Mouse (Mus musculus) ES-E14 (cell line): ENCODE results near the gene Gap43. TPM values are rescaled to one million over a fixed set of nuclear protein-coding genes. Genes with fewer than 3 reads are reported as not detected.

Source experiments
- DNase-seq: peaks from one replicate; pipeline ENCODE4 v3.0.0-alpha.2; 2013; ENCODE audit warnings: low read depth, low spot score
- H3K27ac ChIP-seq: 2 replicates; pipeline ENCODE4 v1.5.1; 2012; ENCODE audit warnings: low read depth, mild to moderate bottlenecking, low read length, moderate library complexity, mixed read lengths; ENCODE audit not compliant: poor library complexity, insufficient read depth, severe bottlenecking
- H3K36me3 ChIP-seq: 2 replicates; pipeline ENCODE4 v1.6.1; 2012; ENCODE audit warnings: mild to moderate bottlenecking, low read length, moderate library complexity, mixed read lengths; ENCODE audit not compliant: control insufficient read depth, poor library complexity, insufficient read depth, severe bottlenecking
- H3K4me1 ChIP-seq, 2 experiments: fragments of 150-350 bp in 1 of 2; sonication (generic) in 1 of 2; 2 replicates each; pipeline ENCODE4 v1.6.1; 2012; ENCODE audit warnings: low read length in 2 of 2, mild to moderate bottlenecking in 1 of 2, mixed read lengths in 1 of 2; ENCODE audit not compliant: control insufficient read depth in 2 of 2, insufficient read depth in 2 of 2, poor library complexity in 1 of 2
- H3K4me3 ChIP-seq, 2 experiments: fragments of 150-350 bp in 1 of 2; sonication (generic) in 1 of 2; 2 replicates each; pipeline ENCODE4 v1.5.1; 2012; ENCODE audit warnings: low read length in 2 of 2, low read depth in 1 of 2, mild to moderate bottlenecking in 1 of 2, mixed read lengths in 1 of 2; ENCODE audit not compliant: insufficient read depth in 1 of 2, poor library complexity in 1 of 2, severe bottlenecking in 1 of 2
- H3K9ac ChIP-seq: 2 replicates; pipeline ENCODE4 v1.6.1; 2012; ENCODE audit warnings: low read depth, mild to moderate bottlenecking, low read length, mixed read lengths; ENCODE audit not compliant: poor library complexity, insufficient read depth, severe bottlenecking
- H3K9me3 ChIP-seq: fragments of 150-350 bp; sonication (generic); 2 replicates; pipeline ENCODE4 v1.6.1; 2012; ENCODE audit warnings: low read depth, mild to moderate bottlenecking, low read length; ENCODE audit not compliant: control insufficient read depth, insufficient read depth
- CHD2 ChIP-seq: IDR thresholded peaks from 2 replicates; pipeline ENCODE4 v1.6.1; 2014; ENCODE audit warnings: mild to moderate bottlenecking, low read depth, low read length, inconsistent platforms
- HCFC1 ChIP-seq: IDR thresholded peaks from 2 replicates; pipeline ENCODE4 v1.6.1; 2012; ENCODE audit warnings: low read length, inconsistent platforms, borderline replicate concordance; ENCODE audit not compliant: insufficient read depth
- MAFK ChIP-seq: IDR thresholded peaks from 2 replicates; pipeline ENCODE4 v1.6.1; 2014; ENCODE audit warnings: mild to moderate bottlenecking, low read depth, low read length, inconsistent platforms; ENCODE audit not compliant: insufficient read depth
- ZC3H11A ChIP-seq: IDR thresholded peaks from 2 replicates; pipeline ENCODE4 v1.6.1; 2012; ENCODE audit warnings: low read depth, mild to moderate bottlenecking, inconsistent platforms, low read length, borderline replicate concordance
- ZNF384 ChIP-seq: IDR thresholded peaks from 2 replicates; pipeline ENCODE4 v1.6.1; 2012; ENCODE audit warnings: low read depth, low read length, inconsistent platforms
- in situ Hi-C, 2 experiments: fragments of 600-800 bp; cut with MboI; formaldehyde crosslinking; loops; one replicate each; pipeline ENCODE4 v1.15.1; 2025; ENCODE audit warnings: low sequenced_read_pairs in 2 of 2, inconsistent platforms in 1 of 2; ENCODE audit not compliant: unreplicated experiment in 2 of 2
- total RNA-seq: library from RNA; depleted of rRNA; stranded (reverse); fragments of 300-350 nt; gene quantifications from 2 replicates; pipeline ENCODE4 v1.2.3, GENCODE M21; 2012

Gap43 gene
- total RNA-seq, 1 experiment = 35.4 TPM

DNA sequence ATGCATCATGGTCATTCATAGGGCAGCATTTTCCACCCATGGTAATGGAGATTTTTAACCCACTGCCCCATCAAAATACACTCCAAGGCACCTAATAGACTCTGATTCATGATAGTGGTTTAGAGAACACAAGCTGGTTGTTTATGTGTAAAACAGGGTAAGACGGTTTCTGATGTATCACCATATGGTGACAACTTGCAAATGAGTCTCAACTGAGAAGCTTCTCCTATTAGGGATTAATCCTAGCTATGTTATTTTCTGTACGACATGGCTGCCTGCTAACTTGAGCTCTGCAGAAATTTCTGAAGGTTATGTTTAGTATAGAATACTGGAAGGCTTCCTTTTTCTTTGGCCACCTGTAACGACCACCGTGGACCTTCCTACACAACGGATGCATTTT, 21.1 kb downstream of the Gap43 start:
- Histone ChIP-seq H3K4me1 (no peaks in the 10 kb centered on the region), H3K9ac (no peak overlapping the region), H3K36me3 (no peaks in the 10 kb centered on the region), H3K27ac (no peak overlapping the region), H3K9me3 (no peaks in the 10 kb centered on the region), H3K4me3 (no peak overlapping the region)
- in situ Hi-C loops = no loop called here
- TF ChIP-seq ZNF384 = no peak
- TF ChIP-seq ZC3H11A = no peak
- no peak for DNase-seq

DNA sequence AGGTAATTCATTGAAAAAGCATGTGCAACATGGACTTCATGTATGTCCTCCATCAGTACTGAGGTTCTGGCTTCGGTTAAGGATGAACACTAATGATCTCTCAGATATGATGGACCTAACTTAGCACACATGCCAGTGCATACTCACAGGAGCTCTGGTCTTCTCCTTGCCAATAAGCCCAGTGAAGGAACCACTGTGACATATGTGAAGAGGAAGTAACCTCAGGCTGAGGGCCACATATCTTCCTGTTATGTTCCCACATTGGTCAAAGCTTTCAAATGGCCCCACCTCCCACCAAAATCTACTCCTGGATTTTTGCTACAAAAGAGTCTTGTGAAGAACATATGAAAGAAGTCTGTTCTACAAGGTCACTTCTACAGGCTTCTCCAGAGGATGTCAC, 28.3 kb downstream of the Gap43 start:
- Histone ChIP-seq H3K4me1 (peaks cover under 1 to 1% of the 10 kb centered on the region in 2 experiments; a peak in 1 of 4 replicates), H3K36me3 (no peaks in the 10 kb centered on the region), H3K9me3 (no peaks in the 10 kb centered on the region), H3K27ac (no peak overlapping the region), H3K9ac (no peak overlapping the region), H3K4me3 (no peak overlapping the region)
- in situ Hi-C loops = no loop called here
- TF ChIP-seq MAFK (no peak), HCFC1 (no peak)
- DNase-seq = no peak

DNA sequence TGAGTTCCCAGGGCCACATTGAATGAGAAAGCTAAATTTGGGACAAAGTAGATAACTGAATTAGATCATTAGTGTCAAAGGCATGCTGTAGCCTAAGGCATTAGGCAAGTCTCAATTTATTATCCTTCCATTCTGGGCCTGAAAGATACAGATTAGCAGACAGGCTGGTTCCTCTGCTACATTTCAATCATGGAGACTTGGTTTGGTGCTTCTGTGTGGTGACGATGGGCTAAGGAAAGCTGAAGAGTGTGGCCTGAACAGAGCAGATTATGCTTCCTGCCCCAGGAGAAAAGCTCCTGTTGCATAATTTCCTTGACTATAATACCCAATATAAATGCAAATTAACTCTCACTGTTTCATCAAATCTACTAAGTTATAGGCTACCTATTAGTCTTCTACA, 31.7 kb downstream of the Gap43 start:
- H3K9ac ChIP-seq = no peak overlapping the region

DNA sequence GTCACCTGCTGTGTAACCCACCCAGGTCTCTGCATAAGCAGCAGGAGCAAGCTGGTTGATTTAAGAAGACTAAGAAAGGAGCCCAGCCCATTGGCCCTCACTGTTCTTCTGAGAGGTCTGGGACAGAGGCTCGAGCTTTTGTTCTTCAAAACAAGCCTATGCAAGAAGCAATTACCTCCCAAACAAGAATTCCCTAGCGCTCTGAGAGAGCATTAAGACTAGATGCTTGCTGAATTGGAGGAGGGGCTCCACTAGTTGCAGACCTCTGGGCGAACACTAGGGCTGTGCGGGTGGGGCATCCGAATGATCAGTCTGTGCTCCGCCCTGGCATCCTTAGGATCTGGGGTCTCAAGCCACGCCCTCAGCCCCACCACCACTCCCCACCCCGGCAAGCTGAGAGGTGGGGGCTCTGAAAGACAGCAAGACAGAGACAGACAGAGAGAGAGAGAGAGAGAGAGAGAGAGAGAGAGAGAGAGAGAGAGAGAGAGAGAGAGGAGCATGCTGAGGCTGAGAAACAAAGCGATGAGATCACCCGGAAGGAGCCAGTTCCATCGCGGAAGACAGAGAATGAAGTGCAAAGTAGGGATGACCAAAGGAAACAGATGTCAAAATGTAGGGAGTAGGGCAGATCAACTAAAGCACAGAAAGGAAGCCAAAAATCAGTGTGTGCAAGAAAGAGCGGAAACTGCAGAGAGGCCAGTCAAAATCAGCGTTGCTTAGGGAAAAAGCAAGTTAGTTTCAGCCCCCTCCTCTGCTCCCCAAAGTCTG, 34.3 kb downstream of the Gap43 start:
- TF ChIP-seq ZC3H11A (0 out of 2 replicates have a peak, but pooled peaks have one; percentile 11), HCFC1 (no peak)
- peak; percentile 84 for DNase-seq
- H3K4me1 ChIP-seq = peaks cover 4 to 5% of the 10 kb centered on the region in 2 experiments; a peak in 2 of 4 replicates
- H3K9me3 ChIP-seq = no peaks in the 10 kb centered on the region
- peak overlapping the region; percentile 75 for H3K27ac ChIP-seq
- H3K9ac ChIP-seq = no peak overlapping the region
- no peaks in the 10 kb centered on the region for H3K36me3 ChIP-seq
- in situ Hi-C loops = no loop called here
- peak overlapping the region; percentile 25 to 48; a peak in 3 of 4 replicates for H3K4me3 ChIP-seq

More for the DNA sequence above, 31.7 kb downstream of the Gap43 start:
- H3K36me3 ChIP-seq = no peaks in the 10 kb centered on the region
- peaks cover 4 to 5% of the 10 kb centered on the region in 2 experiments; a peak in 2 of 4 replicates for H3K4me1 ChIP-seq
- H3K9me3 ChIP-seq = no peaks in the 10 kb centered on the region
- no peak for TF ChIP-seq ZNF384
- no peak for TF ChIP-seq HCFC1
- no peak for TF ChIP-seq ZC3H11A
- no peak for TF ChIP-seq MAFK
- no peak for TF ChIP-seq CHD2
- in situ Hi-C loops = no loop called here
- DNase-seq = no peak
- H3K4me3 ChIP-seq = no peak overlapping the region
- H3K27ac ChIP-seq = no peak overlapping the region

DNA sequence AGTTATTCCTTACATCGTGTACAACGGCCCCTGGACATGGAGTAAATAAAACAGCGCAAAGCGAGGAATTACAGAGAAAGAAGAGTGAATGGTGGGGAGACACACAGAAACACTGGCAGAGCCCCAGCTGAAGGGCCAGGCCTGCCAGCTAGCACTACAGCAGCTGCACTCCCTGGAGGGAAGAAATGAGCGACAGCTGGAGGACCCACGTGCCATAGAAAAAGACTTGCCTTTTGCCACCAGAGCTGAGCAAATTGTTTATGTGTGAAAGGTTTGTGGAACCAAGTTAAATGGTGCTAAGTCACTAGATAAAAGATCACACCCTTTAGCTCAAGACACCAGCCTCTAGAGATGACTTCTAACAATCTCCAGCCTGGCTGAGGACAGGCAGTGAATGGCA, 37.0 kb downstream of the Gap43 start:
- Histone ChIP-seq H3K4me1 (peaks cover 4 to 5% of the 10 kb centered on the region in 2 experiments; a peak in 2 of 4 replicates), H3K9ac (no peak overlapping the region), H3K36me3 (no peaks in the 10 kb centered on the region), H3K9me3 (no peaks in the 10 kb centered on the region), H3K4me3 (no peak overlapping the region), H3K27ac (no peak overlapping the region)
- DNase-seq = no peak
- TF ChIP-seq HCFC1 (no peak), MAFK (no peak), ZC3H11A (no peak), ZNF384 (no peak)
- in situ Hi-C loops = no loop called here
